Mouse (Mus musculus) T-helper 1 cell (primary cell): Measurements from ENCODE around the gene Rad9b.

Experiments used
- in situ Hi-C: fragments of 300-600 bp; cut with MboI, MseI; formaldehyde crosslinking; loops from one replicate; pipeline ENCODE4 v1.15.1; 2025; ENCODE audit warnings: high pct_unique_total_duplicates

Gene Rad9b

GRCm38 (mm10) chr5:122312942-122313684 is 40.9 kb downstream of the Rad9b start:
- in situ Hi-C loops = no loop called here

- in situ Hi-C loops = no loop called here
Measured at GRCm38 (mm10) chr5:122312346-122312745, 41.7 kb downstream of the Rad9b start.

DNA sequence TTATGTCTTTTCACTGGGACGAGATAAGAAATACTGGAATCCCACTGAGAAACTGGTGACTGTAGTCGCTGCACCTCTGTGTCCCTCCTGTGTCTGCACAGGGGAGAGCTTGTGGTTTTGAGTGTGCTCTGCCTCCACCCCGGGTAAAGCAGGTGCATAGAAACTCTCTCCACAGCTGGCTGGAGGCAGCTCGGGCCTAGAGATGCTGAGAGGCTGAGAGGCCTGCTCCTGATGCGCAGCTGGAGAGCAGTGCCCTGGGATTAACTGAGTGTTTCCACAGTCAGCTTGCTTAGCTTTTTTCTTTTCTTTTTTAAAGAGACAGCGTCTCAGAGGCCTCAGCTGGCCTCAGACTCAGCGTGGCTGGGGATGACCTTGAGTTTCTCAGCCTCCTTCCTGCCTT is 42.3 kb downstream of the Rad9b start:
- in situ Hi-C loops = no loop called here

- in situ Hi-C loops = no loop called here
Measured at GRCm38 (mm10) chr5:122310699-122311098, 43.3 kb downstream of the Rad9b start.

DNA sequence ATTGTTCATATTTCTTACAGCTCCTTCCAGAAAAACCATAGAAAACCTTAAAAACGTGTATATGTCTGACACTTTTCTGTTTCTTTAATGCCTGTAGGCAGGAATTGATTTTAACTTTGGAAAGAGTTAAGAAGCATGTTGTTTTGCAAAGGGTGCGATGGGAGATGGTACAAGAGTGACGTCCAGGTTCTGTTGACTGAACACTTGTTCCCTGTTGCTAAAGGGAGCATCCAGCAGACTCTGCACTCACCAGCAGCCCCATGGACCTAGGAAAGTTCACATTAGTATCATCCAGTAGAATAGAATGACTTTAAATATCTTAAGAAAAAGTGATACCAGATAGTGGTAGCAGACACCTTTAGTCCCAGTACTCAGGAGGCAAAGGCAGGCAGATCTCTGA is 47.5 kb downstream of the Rad9b start:
- in situ Hi-C loops = no loop called here

- in situ Hi-C loops = no loop called here
Measured at GRCm38 (mm10) chr5:122305472-122305871, 48.6 kb downstream of the Rad9b start.

GRCm38 (mm10) chr5:122304541-122304940 is 49.5 kb downstream of the Rad9b start:
- in situ Hi-C loops = no loop called here

GRCm38 (mm10) chr5:122303937-122304336 is 50.1 kb downstream of the Rad9b start:
- in situ Hi-C loops = no loop called here

GRCm38 (mm10) chr5:122302810-122303745 is 51.0 kb downstream of the Rad9b start:
- in situ Hi-C loops = no loop called here

GRCm38 (mm10) chr5:122300071-122300518 is 53.9 kb downstream of the Rad9b start:
- in situ Hi-C loops = no loop called here

GRCm38 (mm10) chr5:122295113-122295935 is 58.7 kb downstream of the Rad9b start:
- in situ Hi-C loops = no loop called here

- in situ Hi-C loops = no loop called here
Measured at GRCm38 (mm10) chr5:122294219-122294735, 59.8 kb downstream of the Rad9b start.

- in situ Hi-C loops = no loop called here
Measured at GRCm38 (mm10) chr5:122293131-122293530, 60.9 kb downstream of the Rad9b start.

DNA sequence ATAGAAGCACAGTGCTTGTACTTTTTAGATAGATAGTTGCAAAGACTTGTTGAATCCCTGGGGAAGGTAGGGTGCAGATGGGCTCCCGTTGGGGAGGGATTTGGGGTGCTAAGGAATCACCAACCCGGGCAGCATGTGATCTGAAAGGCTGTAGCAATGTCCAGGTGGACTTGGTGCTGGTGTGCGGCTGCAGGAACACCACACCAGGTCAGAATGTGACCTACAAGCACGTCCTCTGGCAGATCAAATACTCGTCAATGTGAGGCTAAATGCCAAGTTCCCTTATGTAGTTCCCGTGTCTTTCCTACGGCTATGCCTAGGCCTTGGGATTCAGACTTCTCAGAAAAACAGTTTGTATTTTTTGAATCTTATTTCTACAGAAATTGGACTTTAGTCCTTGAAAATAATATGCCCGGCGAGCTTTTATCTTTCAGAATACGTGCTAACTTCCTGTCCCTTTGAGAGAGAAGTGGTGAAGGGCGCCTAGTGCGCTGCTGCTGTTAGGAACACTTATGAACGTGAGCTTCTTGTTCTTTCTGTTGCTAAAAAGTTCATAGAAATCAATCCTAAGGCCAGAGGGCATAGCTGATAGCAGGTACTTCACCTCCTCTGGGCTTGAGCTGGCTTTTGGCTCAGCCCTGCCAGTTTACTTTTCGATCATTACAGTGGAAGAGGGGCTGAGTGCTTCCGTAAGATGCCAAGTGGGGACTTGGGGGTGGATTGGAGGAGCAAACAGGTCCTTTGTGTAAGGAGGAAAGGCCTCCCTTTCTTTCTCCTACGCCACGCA is 62.3 kb downstream of the Rad9b start:
- in situ Hi-C loops = no loop called here

DNA sequence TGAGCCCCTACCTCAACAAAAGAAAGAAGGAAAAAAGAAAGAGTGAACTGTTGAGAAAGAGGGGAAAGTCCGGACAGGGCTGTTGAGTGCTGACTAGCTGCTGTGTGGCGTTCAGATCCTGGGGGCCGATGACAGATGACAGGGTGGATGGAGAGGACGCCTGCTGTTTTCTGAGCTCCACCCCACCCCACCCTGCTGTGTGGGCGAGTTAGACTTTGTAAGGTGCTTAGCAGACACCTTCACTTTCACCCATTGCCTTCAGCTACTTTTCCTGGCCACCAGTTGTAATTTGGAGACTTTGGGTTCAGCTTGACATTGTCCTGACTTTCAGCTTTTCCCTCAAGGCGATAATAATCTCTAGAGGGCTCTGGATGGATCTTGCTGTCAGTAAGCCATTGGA is 62.9 kb downstream of the Rad9b start:
- in situ Hi-C loops = no loop called here

- in situ Hi-C loops = no loop called here
Measured at GRCm38 (mm10) chr5:122288147-122288811, 65.8 kb downstream of the Rad9b start.

GRCm38 (mm10) chr5:122287026-122287425 is 67.0 kb downstream of the Rad9b start:
- in situ Hi-C loops = no loop called here

GRCm38 (mm10) chr5:122286191-122286590 is 67.8 kb downstream of the Rad9b start:
- in situ Hi-C loops = no loop called here

GRCm38 (mm10) chr5:122285767-122286150 is 68.3 kb downstream of the Rad9b start:
- in situ Hi-C loops = no loop called here
